ENCODE assay signal across 21 mouse cellular contexts in the genomic region with DNA sequence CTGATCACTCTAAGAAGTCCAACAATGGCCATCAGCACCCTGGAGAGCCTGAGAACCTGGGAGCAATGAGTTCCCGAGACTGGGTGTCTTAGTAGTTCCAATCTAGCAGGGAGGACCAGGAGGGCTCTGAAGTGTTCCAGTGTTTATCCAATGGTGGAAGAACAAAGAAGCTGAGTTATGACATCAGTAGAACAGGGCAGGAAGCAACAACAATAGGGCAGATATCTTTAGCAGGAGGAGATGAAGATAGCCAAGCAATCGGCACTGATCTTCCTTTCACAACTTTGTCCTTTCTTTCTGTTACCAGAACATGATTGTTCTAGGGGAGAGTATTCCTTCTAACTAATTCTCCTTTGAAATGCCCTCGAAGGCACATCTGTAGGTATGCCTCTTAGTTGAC.
A peak's percentile ranks its signal among the peaks of the same experiment; 100 is the strongest.
DNase-seq lines count a peak whose midpoint lies in the region; ATAC-seq and TF ChIP-seq lines count a peak whose summit lies in the region.
"Had no signal": no experiment of that assay in that cellular context is flagged by ENCODE, and none has a peak within 500 bp of the region (broad histone marks: within the 10 kb centered on the region; RNA-seq: fewer than 3 reads in every experiment).

No protein-coding gene starts in this region.

- no peaks in the 10 kb centered on the region for H3K4me1 ChIP-seq in lung, postnatal 0 days (ENCODE audit: insufficient read depth, low read depth, low read length)
- H3K4me1 ChIP-seq in lung, adult 2 months (ENCODE audit: control insufficient read depth, insufficient read depth, low read length): no peaks in the 10 kb centered on the region

- H3K27me3 ChIP-seq in lung, postnatal 0 days (replicated peaks; ENCODE audit: insufficient read depth, low read length): no peaks in the 10 kb centered on the region
- H3K27me3 ChIP-seq: CH12.LX, Patski had no signal

- ATAC-seq in lung, postnatal 0 days: peak; percentile 62
- ATAC-seq: activated CD4-positive, CD25-positive, alpha-beta regulatory T cell, adult 4 months; CD4-positive, CD25-positive, alpha-beta regulatory T cell, adult 4 months; Patski had no signal

- DNase-seq in lung, postnatal 0 days (ENCODE audit: low spot score): peak; percentile 38
- no peak for DNase-seq in lung, postnatal 14 days
- DNase-seq in lung, postnatal 10 days: peak; percentile 4
- no peak for DNase-seq in lung, adult 2 months
- peak; percentile 2 for DNase-seq in lung, postnatal 25 days (ENCODE audit: low spot score)
- no peak for DNase-seq in lung, postnatal 4 days
- DNase-seq: adrenal gland, adult 2 months; adrenal gland, adult 8-10 months; adrenal gland, postnatal 10 days; adrenal gland, postnatal 14 days; adrenal gland, postnatal 25 days; adrenal gland, postnatal 36 days; B cell, adult 2 months; cerebellum, adult 11 months; cerebellum, adult 11-12 months; cerebellum, adult 18-20 months had no signal

- no peak for TF ChIP-seq CTCF in lung, postnatal 0 days (IDR thresholded peaks at IDR 0.05)
- TF ChIP-seq CTCF in lung, adult 2 months (IDR thresholded peaks at IDR 0.05; ENCODE audit: insufficient read depth, low read length): no peak

- no peak overlapping the region for H3K9ac ChIP-seq in lung, postnatal 0 days (replicated peaks; ENCODE audit: low read depth)

- no peaks in the 10 kb centered on the region for H3K9me3 ChIP-seq in lung, postnatal 0 days (ENCODE audit: low read length)

- no peak overlapping the region for H3K27ac ChIP-seq in lung, postnatal 0 days (ENCODE audit: low read length)

- no peak for TF ChIP-seq POLR2A in lung, adult 2 months (IDR thresholded peaks at IDR 0.05; ENCODE audit: borderline replicate concordance, extremely low read depth, low read depth, low read length)

- WGBS in lung, postnatal 0 days: 57% methylated on average over 3 of the region's 3 CpGs
- 40% methylated on average over 3 of the region's 3 CpGs for WGBS in lung, adult 2 months

- H3K4me2 ChIP-seq in lung, postnatal 0 days (replicated peaks; ENCODE audit: low read depth, low read length): no peak overlapping the region

- TF ChIP-seq EP300 in lung, postnatal 0 days (IDR thresholded peaks at IDR 0.05): peak; percentile 65

- no peak overlapping the region for H3K4me3 ChIP-seq in lung, postnatal 0 days (ENCODE audit: low read depth, low read length)
- H3K4me3 ChIP-seq in lung, adult 2 months (replicated peaks; ENCODE audit: extremely low read depth, low read depth, low read length): no peak overlapping the region

- no peaks in the 10 kb centered on the region for H3K36me3 ChIP-seq in lung, postnatal 0 days (ENCODE audit: insufficient read depth, low read length)
- H3K36me3 ChIP-seq: G1E had no signal

Comparison
In these comparisons a context has a peak if more than half of its experiments do, and no peak if none do; other contexts are left out.
1. DNase-seq: peak in lung, postnatal 0 days (single experiment), lung, postnatal 10 days (single experiment) and lung, postnatal 25 days (single experiment); none in lung, postnatal 14 days (single experiment), lung, adult 2 months (single experiment) and lung, postnatal 4 days (0 of 2).